Mouse (Mus musculus) limb, embryonic 10.5 days (tissue): ENCODE data around the gene Adarb1. TPM values are rescaled to one million over a fixed set of nuclear protein-coding genes. Genes with fewer than 3 reads are reported as not detected.
A peak's percentile ranks its signal among the peaks of the same experiment; 100 is the strongest.

Experiments
- DNase-seq: peaks from one replicate; pipeline ENCODE4 v3.0.0-alpha.2; 2017; ENCODE audit warnings: low spot score
- H3K27ac ChIP-seq: fragments of 300-500 bp; sonication (generic); 2 replicates; pipeline ENCODE4 v1.5.1; 2016; ENCODE audit warnings: mild to moderate bottlenecking
- H3K27me3 ChIP-seq: fragments of 300-500 bp; sonication (generic); 2 replicates; pipeline ENCODE4 v1.6.1; 2016; ENCODE audit warnings: low read depth, mild to moderate bottlenecking; ENCODE audit not compliant: poor library complexity, severe bottlenecking
- H3K36me3 ChIP-seq: fragments of 300-500 bp; sonication (generic); 2 replicates; pipeline ENCODE4 v1.6.1; 2016; ENCODE audit warnings: mild to moderate bottlenecking, moderate library complexity
- H3K4me1 ChIP-seq: fragments of 300-500 bp; sonication (generic); 2 replicates; pipeline ENCODE4 v1.6.1; 2016
- H3K4me3 ChIP-seq: fragments of 300-500 bp; sonication (generic); 2 replicates; pipeline ENCODE4 v1.5.1; 2016; ENCODE audit warnings: mild to moderate bottlenecking, moderate library complexity
- H3K9me3 ChIP-seq: fragments of 300-500 bp; sonication (generic); replicated peaks from 2 replicates; pipeline ENCODE4 v1.6.1; 2016; ENCODE audit warnings: mild to moderate bottlenecking
- WGBS: fragments of 180-500 bp; shearing (Covaris S2); methylation state at CpG from one replicate; pipeline ENCODE4 v1.1.7; 2016; 5-methylcytosine and 5-hydroxymethylcytosine counted together
- polyA plus RNA-seq: library from polyadenylated mRNA; unstranded; fragments of >200 nt; fragmentation: Nextera tagmentation; extraction: Ambion mirVana; gene quantifications from 2 replicates; pipeline ENCODE4 v1.2.1, GENCODE M21; 2016

Adarb1 gene
- 4.9 and 5.0 TPM in 2 replicates for polyA plus RNA-seq

- 0% methylated on average over 57 of the region's 57 CpGs for whole genome bisulfite sequencing
- no peaks in the 10 kb centered on the region for H3K36me3 ChIP-seq
- H3K4me3 ChIP-seq, result peak within 1 kb of the TSS; percentile 78
- H3K27me3 ChIP-seq, result peaks cover 30% of the 10 kb centered on the region
- DNase-seq, result peak; percentile 97
- H3K9me3 ChIP-seq, result no peaks in the 10 kb centered on the region
- H3K27ac ChIP-seq, result peak within 1 kb of the TSS; percentile 88
- H3K4me1 ChIP-seq, result peaks cover 31% of the 10 kb centered on the region
Measured at GRCm38 (mm10) chr10:77418138-77418537, at the start of gene Adarb1. Gene Adarb1 (minus strand): TSS chr10:77418270.

DNA sequence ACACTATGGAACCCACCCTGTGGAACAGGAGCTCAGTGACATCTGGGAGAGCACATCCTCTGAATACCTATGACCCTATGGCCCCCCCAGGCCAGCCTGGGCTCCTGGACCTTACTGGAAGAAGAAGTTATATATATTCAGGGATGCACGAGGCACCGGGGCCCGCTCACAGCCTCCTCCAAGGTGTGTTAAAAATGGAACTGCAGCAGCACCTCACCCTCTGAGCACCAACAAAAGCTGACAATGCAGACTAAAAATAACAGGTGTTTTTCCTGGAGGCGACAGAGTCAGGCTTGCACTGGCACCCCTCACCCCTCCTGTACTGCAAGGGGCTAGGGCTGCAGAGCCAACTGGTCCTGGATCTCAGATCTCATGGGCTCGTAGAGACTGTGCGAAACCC is 49.3 kb upstream of the Adarb1 start:
- 0 out of 2 replicates have a peak, but pooled peaks cover 5% of the 10 kb centered on the region for H3K4me1 ChIP-seq
- no peak overlapping the region for H3K27ac ChIP-seq
- 90% methylated on average over 6 of the region's 6 CpGs for WGBS

GRCm38 (mm10) chr10:77465902-77466301 is 47.8 kb upstream of the Adarb1 start:
- Histone ChIP-seq H3K9me3 (no peaks in the 10 kb centered on the region), H3K36me3 (no peaks in the 10 kb centered on the region), H3K4me3 (no peak overlapping the region), H3K27me3 (no peaks in the 10 kb centered on the region), H3K4me1 (0 out of 2 replicates have a peak, but pooled peaks cover 5% of the 10 kb centered on the region), H3K27ac (no peak overlapping the region)
- no peak for DNase-seq
- 88% methylated on average over 5 of the region's 5 CpGs for WGBS

More for the DNA sequence above, 49.3 kb upstream of the Adarb1 start:
- H3K27me3 ChIP-seq, result no peaks in the 10 kb centered on the region
- H3K36me3 ChIP-seq, result no peaks in the 10 kb centered on the region
- no peaks in the 10 kb centered on the region for H3K9me3 ChIP-seq
- no peak for DNase-seq
- H3K4me3 ChIP-seq, result no peak overlapping the region

GRCm38 (mm10) chr10:77464181-77464936 is 46.3 kb upstream of the Adarb1 start:
- DNase-seq, result no peak
- no peaks in the 10 kb centered on the region for H3K9me3 ChIP-seq
- WGBS, result 71% methylated on average over 10 of the region's 10 CpGs
- H3K4me1 ChIP-seq, result 0 out of 2 replicates have a peak, but pooled peaks cover 5% of the 10 kb centered on the region
- no peaks in the 10 kb centered on the region for H3K27me3 ChIP-seq
- no peaks in the 10 kb centered on the region for H3K36me3 ChIP-seq
- 0 out of 2 replicates have a peak overlapping the region, but pooled peaks have one; percentile 17 for H3K27ac ChIP-seq
- no peak overlapping the region for H3K4me3 ChIP-seq

DNA sequence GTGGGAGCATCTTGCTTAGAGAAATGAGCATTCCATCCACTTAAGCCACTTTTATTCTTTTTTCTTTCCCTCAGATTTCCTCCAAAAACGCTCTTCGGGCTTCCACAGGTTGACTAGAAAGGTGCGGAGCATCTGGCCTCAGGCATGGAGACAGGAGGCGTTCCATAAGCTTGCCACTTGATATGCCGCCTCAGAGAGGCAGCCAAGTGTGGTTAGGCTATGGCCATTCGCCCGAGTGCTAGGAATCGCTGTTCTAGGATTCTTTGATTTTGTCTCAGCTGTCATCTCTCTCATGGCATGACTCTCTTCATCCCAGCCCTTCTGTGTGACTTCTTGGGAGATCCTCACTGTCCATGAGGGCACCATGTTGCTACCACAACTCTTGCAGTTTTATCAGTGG is 43.1 kb upstream of the Adarb1 start:
- no peak for DNase-seq
- H3K27me3 ChIP-seq, result no peaks in the 10 kb centered on the region

DNA sequence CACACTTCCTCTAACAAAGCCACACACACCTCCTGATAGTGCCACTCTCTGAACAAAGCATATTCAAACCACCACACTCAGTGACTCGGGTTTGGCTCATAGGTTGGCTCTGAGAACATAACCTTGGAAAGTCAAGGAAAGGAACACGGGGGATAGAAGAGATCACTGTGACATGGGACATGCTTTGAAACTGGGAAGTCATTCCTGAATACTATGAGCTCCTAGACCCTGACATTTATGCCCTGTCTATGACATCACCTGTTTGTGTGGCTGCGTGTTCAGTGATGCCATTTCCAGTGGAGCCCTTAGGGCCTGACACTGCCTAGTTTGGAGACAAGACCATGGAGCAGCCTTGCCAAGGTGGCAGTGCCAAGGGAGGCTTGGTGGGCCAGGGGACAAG is 39.6 kb upstream of the Adarb1 start:
- no peak overlapping the region for H3K27ac ChIP-seq
- H3K27me3 ChIP-seq, result no peaks in the 10 kb centered on the region
- no peaks in the 10 kb centered on the region for H3K4me1 ChIP-seq
- no peak for DNase-seq
- 88% methylated on average over 3 of the region's 3 CpGs for WGBS
- no peaks in the 10 kb centered on the region for H3K36me3 ChIP-seq
- no peak overlapping the region for H3K4me3 ChIP-seq
- H3K9me3 ChIP-seq, result no peaks in the 10 kb centered on the region

More for the DNA sequence above, 43.1 kb upstream of the Adarb1 start:
- H3K4me1 ChIP-seq, result 0 out of 2 replicates have a peak, but pooled peaks cover 2% of the 10 kb centered on the region
- WGBS, result 91% methylated on average over 8 of the region's 8 CpGs
- no peak overlapping the region for H3K4me3 ChIP-seq
- no peaks in the 10 kb centered on the region for H3K36me3 ChIP-seq
- no peak overlapping the region for H3K27ac ChIP-seq
- H3K9me3 ChIP-seq, result no peaks in the 10 kb centered on the region

GRCm38 (mm10) chr10:77456507-77456906 is 38.4 kb upstream of the Adarb1 start:
- Histone ChIP-seq H3K27me3 (no peaks in the 10 kb centered on the region), H3K36me3 (no peaks in the 10 kb centered on the region), H3K4me1 (no peaks in the 10 kb centered on the region), H3K4me3 (no peak overlapping the region), H3K9me3 (no peaks in the 10 kb centered on the region), H3K27ac (0 out of 2 replicates have a peak overlapping the region, but pooled peaks have one; percentile 1)
- DNase-seq, result no peak
- 65% methylated on average over 7 of the region's 7 CpGs for WGBS

DNA sequence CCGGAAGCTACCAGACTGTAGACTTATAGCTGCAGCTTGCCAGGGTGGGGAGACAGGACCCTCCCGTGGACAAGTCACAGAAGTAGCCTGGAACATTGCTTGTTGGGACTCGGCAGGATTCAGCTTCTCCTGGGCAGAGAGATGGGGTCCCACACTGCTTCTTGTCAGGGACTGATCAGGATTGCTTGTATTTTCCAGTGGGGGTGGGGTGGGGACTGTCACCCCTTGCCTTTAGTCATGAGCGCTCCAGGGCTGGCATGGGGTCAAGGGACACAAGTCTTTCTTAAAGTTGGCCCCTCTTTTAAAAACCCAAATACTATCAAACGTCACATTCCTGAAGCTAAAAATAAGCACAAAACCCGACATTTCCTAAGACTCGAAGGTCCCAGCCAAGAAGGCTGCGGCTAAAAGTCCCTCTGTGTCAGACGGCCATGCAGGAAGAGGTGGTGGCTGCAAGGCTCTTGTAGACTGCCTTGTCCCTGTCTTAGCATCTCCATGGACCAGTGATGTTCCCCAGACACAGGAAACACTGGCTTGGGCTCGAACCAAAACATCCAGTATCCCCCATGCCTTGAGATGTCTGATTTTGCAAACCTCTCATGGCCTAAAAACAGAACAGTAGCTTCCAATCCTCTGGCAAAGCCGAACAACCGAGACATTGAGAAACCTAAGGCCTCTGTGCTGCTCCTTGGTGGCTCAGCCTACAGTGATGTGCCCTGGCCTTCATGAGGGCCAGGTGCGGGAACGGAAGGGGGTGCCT is 37.4 kb upstream of the Adarb1 start:
- Histone ChIP-seq H3K9me3 (no peaks in the 10 kb centered on the region), H3K27ac (no peak overlapping the region), H3K27me3 (no peaks in the 10 kb centered on the region), H3K4me3 (no peak overlapping the region), H3K36me3 (no peaks in the 10 kb centered on the region), H3K4me1 (peaks cover 3% of the 10 kb centered on the region; the same call in 1 of the 2 replicates)
- no peak for DNase-seq
- 88% methylated on average over 14 of the region's 14 CpGs for WGBS

- WGBS, result 80% methylated on average over 6 of the region's 6 CpGs
Measured at GRCm38 (mm10) chr10:77454795-77455194, 36.7 kb upstream of the Adarb1 start.

GRCm38 (mm10) chr10:77451822-77452221 is 33.8 kb upstream of the Adarb1 start:
- Histone ChIP-seq H3K36me3 (no peaks in the 10 kb centered on the region), H3K4me3 (no peak overlapping the region), H3K27me3 (peaks cover 19% of the 10 kb centered on the region; the same call in 1 of the 2 replicates), H3K9me3 (no peaks in the 10 kb centered on the region), H3K4me1 (peaks cover 30% of the 10 kb centered on the region), H3K27ac (no peak overlapping the region)
- no peak for DNase-seq
- WGBS, result 88% methylated on average over 4 of the region's 4 CpGs

More at GRCm38 (mm10) chr10:77454795-77455194, 36.7 kb upstream of the Adarb1 start:
- no peak overlapping the region for H3K27ac ChIP-seq
- H3K27me3 ChIP-seq, result peaks cover 5% of the 10 kb centered on the region; the same call in 1 of the 2 replicates
- H3K36me3 ChIP-seq, result no peaks in the 10 kb centered on the region
- no peaks in the 10 kb centered on the region for H3K9me3 ChIP-seq
- peaks cover 10% of the 10 kb centered on the region for H3K4me1 ChIP-seq
- DNase-seq, result no peak
- no peak overlapping the region for H3K4me3 ChIP-seq

GRCm38 (mm10) chr10:77450159-77450464 is 32.0 kb upstream of the Adarb1 start:
- Histone ChIP-seq H3K36me3 (no peaks in the 10 kb centered on the region), H3K4me3 (no peak overlapping the region), H3K4me1 (peaks cover 30% of the 10 kb centered on the region), H3K9me3 (no peaks in the 10 kb centered on the region), H3K27ac (no peak overlapping the region), H3K27me3 (peaks cover 19% of the 10 kb centered on the region; the same call in 1 of the 2 replicates)
- no peak for DNase-seq

DNA sequence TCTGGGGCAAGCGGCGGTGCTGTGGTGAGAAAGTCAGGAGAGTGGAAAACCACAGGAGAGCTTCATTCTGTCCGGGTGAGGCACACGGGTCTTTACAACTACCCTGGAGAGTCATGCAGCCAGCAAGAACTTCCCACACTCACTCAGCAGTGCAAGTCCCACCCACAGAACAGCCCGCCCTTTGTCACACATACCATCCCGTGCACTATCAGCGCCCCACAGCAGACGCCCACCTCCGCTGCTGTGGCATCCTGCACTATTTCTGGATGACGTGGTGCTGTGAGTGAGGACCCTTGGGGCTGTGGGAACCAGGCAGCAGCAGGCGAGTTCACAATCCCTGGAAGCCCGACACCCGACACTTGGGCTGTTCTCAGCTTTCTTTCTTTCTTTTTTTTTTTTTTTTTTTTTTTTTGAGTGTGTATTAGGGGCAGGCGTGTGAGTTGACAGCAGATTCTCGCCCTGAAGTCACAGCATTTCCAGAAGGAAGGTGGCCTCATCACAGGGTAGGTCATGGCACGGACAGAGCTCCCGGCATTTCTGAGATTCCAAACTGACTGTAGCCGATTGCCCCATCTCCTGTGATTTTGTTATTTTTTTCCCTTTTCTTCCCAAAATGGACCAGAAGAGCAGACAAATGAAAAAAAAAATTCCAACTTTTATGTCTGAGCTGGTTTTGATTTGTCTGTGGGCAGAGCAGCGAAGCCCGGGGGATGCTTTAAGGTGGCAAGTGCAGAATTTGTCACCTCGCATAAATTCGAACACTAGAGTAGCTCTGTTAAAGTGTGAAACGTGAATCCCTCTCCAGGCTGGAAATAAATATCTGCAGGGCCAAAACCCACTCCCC is 31.5 kb upstream of the Adarb1 start:
- Histone ChIP-seq H3K4me3 (peak overlapping the region; percentile 32), H3K27ac (peak overlapping the region; percentile 61), H3K27me3 (peaks cover 19% of the 10 kb centered on the region; the same call in 1 of the 2 replicates), H3K36me3 (no peaks in the 10 kb centered on the region), H3K9me3 (no peaks in the 10 kb centered on the region), H3K4me1 (peaks cover 30% of the 10 kb centered on the region)
- WGBS, result 33% methylated on average over 23 of the region's 23 CpGs
- peak; percentile 40 for DNase-seq
